Mouse (Mus musculus): ENCODE measurements around the gene Zkscan8. TPM values are rescaled to one million over a fixed set of nuclear protein-coding genes. Genes with fewer than 3 reads are reported as not detected.
A peak's percentile ranks its signal among the peaks of the same experiment; 100 is the strongest.
"Not testable (repeated sequence)": the region's sequence is repeated elsewhere in the genome, so short reads cannot be mapped to it uniquely, and the experiment has no call there.

Zkscan8 gene
- total RNA-seq (2021) = 10 to 100 TPM; 16.8 to 18.7 TPM
- long read RNA-seq, partial matches to known transcripts = 0 of 6 reads
- long read RNA-seq, other reads (novel, unspliced or antisense) = 6 of 6 reads

GRCm38 (mm10) chr13:21530781-21531201 lies at the start of gene Zkscan8:
Gene Zkscan8 (minus strand): TSS chr13:21531120.
- DNase-seq (ENCODE audit: low spot score in 2 of 2) = peak; percentile 80 to 89

GRCm38 (mm10) chr13:21559793-21560192 lies 28.9 kb upstream of the Zkscan8 start, which contains the start of gene Olfr1535:
Gene Olfr1535 (minus strand): TSS chr13:21559893.
- DNase-seq (ENCODE audit: low spot score in 2 of 2) = no peak

GRCm38 (mm10) chr13:21550416-21551110 lies 19.6 kb upstream of the Zkscan8 start:
- no peak for DNase-seq (ENCODE audit: low spot score in 2 of 2)

- no peak for DNase-seq (ENCODE audit: low spot score in 2 of 2)
Measured at GRCm38 (mm10) chr13:21549487-21549886, 18.6 kb upstream of the Zkscan8 start.

GRCm38 (mm10) chr13:21542708-21543107 lies 11.8 kb upstream of the Zkscan8 start, which contains the start of gene Olfr1366:
Gene Olfr1366 (minus strand): TSS chr13:21542808.
- DNase-seq (ENCODE audit: low spot score in 2 of 2) = no peak

GRCm38 (mm10) chr13:21530136-21530535 lies 784 bp downstream of the Zkscan8 start:
- no peak for DNase-seq (ENCODE audit: low spot score in 2 of 2)

- DNase-seq (ENCODE audit: low spot score in 2 of 2) = peak; percentile 79 to 83
Measured at GRCm38 (mm10) chr13:21506221-21506649, 24.7 kb downstream of the Zkscan8 start.

GRCm38 (mm10) chr13:21502296-21502695 lies 28.6 kb downstream of the Zkscan8 start:
- no peak for DNase-seq (ENCODE audit: low spot score in 2 of 2)

GRCm38 (mm10) chr13:21501182-21501581 lies 29.7 kb downstream of the Zkscan8 start, which contains the start of gene Gm11273:
Gene Gm11273 (minus strand): TSS chr13:21501418.
- not testable (repeated sequence) for DNase-seq (ENCODE audit: low spot score in 2 of 2)

GRCm38 (mm10) chr13:21495080-21495479 lies 35.8 kb downstream of the Zkscan8 start, which contains the start of gene AK157302:
Gene AK157302 (plus strand): TSS chr13:21495223.
- no peak for DNase-seq (ENCODE audit: low spot score in 2 of 2)

- no peak for DNase-seq (ENCODE audit: low spot score in 2 of 2)
Measured at GRCm38 (mm10) chr13:21492847-21493246, 38.1 kb downstream of the Zkscan8 start.

- no peak for DNase-seq (ENCODE audit: low spot score in 2 of 2)
Measured at GRCm38 (mm10) chr13:21486881-21487280, 44.0 kb downstream of the Zkscan8 start.

GRCm38 (mm10) chr13:21478759-21479670 lies 51.9 kb downstream of the Zkscan8 start, which contains the start of the genes Zkscan4 and Gm10065:
Gene Zkscan4 (plus strand): TSS chr13:21478907.
Gene Gm10065 (minus strand): TSS chr13:21479441.
- DNase-seq (ENCODE audit: low spot score in 2 of 2) = peak; percentile 67 to 90

- DNase-seq (ENCODE audit: low spot score in 2 of 2) = no peak
Measured at GRCm38 (mm10) chr13:21472427-21472826, 58.5 kb downstream of the Zkscan8 start.

GRCm38 (mm10) chr13:21469097-21469496 lies 61.8 kb downstream of the Zkscan8 start:
- no peak for DNase-seq (ENCODE audit: low spot score in 2 of 2)

GRCm38 (mm10) chr13:21468061-21469019 lies 62.6 kb downstream of the Zkscan8 start, which contains the start of gene Nkapl:
Gene Nkapl (minus strand): TSS chr13:21468509.
- DNase-seq (ENCODE audit: low spot score in 2 of 2) = peak; percentile 51 to 81

- no peak for DNase-seq (ENCODE audit: low spot score in 2 of 2)
Measured at GRCm38 (mm10) chr13:21467336-21467735, 63.6 kb downstream of the Zkscan8 start.

Measured in layer of hippocampus, adult 18-20 months (tissue).